Mouse (Mus musculus): ENCODE measurements at regions not wholly inside any gene's neighbourhood (a gene's known extent, or its start where the extent isn't known, plus 50 kb on each side); places are given as distances from the start of the nearest gene placed in this dataset.

- H3K9ac ChIP-seq = no peak overlapping the region
- 22% methylated on average over 3 of the region's 3 CpGs for WGBS
- no peak overlapping the region for H3K4me2 ChIP-seq
- no peak overlapping the region for H3K4me3 ChIP-seq
- H3K9me3 ChIP-seq = no peaks in the 10 kb centered on the region
- no peaks in the 10 kb centered on the region for H3K4me1 ChIP-seq (replicated peaks)
- ATAC-seq (ENCODE audit: low FRiP score, low read depth) = no peak
- no peaks in the 10 kb centered on the region for H3K27me3 ChIP-seq
- H3K36me3 ChIP-seq = no peaks in the 10 kb centered on the region
- no peak overlapping the region for H3K27ac ChIP-seq (replicated peaks)
Measured at GRCm38 (mm10) chr8:56682564-56682963, 131.7 kb downstream of the Fbxo8 start.

GRCm38 (mm10) chr8:56684352-56684751 is 133.5 kb downstream of the Fbxo8 start:
- H3K4me3 ChIP-seq = no peak overlapping the region
- H3K27ac ChIP-seq (replicated peaks) = no peak overlapping the region
- H3K9me3 ChIP-seq = no peaks in the 10 kb centered on the region
- H3K27me3 ChIP-seq = no peaks in the 10 kb centered on the region
- H3K9ac ChIP-seq = no peak overlapping the region
- H3K4me2 ChIP-seq = no peak overlapping the region
- no peaks in the 10 kb centered on the region for H3K36me3 ChIP-seq
- no peak for ATAC-seq (ENCODE audit: low FRiP score, low read depth)
- WGBS = 89% methylated on average over 7 of the region's 7 CpGs
- H3K4me1 ChIP-seq (replicated peaks) = no peaks in the 10 kb centered on the region

GRCm38 (mm10) chr8:56695436-56695835 is 144.5 kb downstream of the Fbxo8 start:
- no peak overlapping the region for H3K4me2 ChIP-seq
- ATAC-seq (ENCODE audit: low FRiP score, low read depth) = no peak
- H3K9me3 ChIP-seq = no peaks in the 10 kb centered on the region
- H3K36me3 ChIP-seq = no peaks in the 10 kb centered on the region
- WGBS = 92% methylated on average over 1 of the region's 1 CpGs
- no peak overlapping the region for H3K27ac ChIP-seq (replicated peaks)
- no peak overlapping the region for H3K4me3 ChIP-seq
- no peaks in the 10 kb centered on the region for H3K4me1 ChIP-seq (replicated peaks)
- no peaks in the 10 kb centered on the region for H3K27me3 ChIP-seq
- no peak overlapping the region for H3K9ac ChIP-seq

DNA sequence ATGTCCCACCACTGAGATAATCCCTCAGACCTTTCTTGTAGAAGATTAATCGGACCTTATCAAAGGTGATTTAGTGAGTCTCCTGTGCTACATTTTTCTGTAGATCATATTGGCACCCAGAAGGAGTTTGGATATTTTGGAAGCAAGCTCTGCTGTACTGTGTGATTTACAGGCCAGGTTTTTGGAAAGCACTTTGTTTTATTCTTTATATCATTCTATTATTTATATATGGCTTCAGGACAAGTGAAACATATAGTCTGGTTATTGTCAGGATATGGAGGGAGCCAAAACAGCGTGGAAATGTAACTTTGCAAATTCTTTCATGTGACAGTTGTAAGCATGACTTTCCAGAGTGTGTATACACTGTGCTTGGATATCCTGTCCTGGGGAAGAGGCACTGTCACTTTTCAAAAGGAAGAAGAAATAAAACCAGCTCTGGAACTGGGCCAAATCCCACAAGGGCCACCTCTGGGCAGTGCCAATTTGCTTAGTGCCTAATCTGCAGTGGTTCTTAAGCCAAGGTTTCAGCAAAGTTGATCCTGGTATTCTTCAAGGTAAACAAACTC is 149.8 kb downstream of the Fbxo8 start:
- no peaks in the 10 kb centered on the region for H3K9me3 ChIP-seq
- 96% methylated on average over 2 of the region's 2 CpGs for WGBS
- no peaks in the 10 kb centered on the region for H3K36me3 ChIP-seq
- no peak overlapping the region for H3K4me3 ChIP-seq
- no peak overlapping the region for H3K4me2 ChIP-seq
- no peaks in the 10 kb centered on the region for H3K27me3 ChIP-seq
- H3K4me1 ChIP-seq (replicated peaks) = no peaks in the 10 kb centered on the region
- no peak overlapping the region for H3K27ac ChIP-seq (replicated peaks)
- ATAC-seq (ENCODE audit: low FRiP score, low read depth) = no peak
- no peak overlapping the region for H3K9ac ChIP-seq

DNA sequence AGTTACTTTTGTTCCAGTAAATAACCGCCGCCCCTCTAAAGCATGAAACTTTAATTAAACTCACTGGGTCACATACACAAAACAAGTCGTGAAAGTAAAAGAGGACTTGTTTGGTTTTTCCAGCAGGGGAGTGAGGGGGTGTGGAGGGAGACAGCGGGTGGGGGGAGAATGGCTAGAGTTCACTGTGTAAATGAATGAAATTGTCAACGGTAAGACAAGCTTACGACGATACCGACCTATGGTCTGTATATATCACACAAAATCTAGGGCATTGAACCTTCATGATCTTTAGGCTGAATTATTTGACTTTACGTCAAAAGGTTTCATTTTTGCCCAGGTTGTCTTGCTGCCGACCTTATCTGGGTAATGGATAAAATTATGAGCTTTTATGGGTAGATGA is 155.5 kb downstream of the Fbxo8 start:
- H3K4me2 ChIP-seq = peak overlapping the region; percentile 42; the same call in 1 of the 2 replicates
- no peaks in the 10 kb centered on the region for H3K36me3 ChIP-seq
- no peaks in the 10 kb centered on the region for H3K27me3 ChIP-seq
- H3K9ac ChIP-seq = no peak overlapping the region
- no peaks in the 10 kb centered on the region for H3K9me3 ChIP-seq
- no peak overlapping the region for H3K27ac ChIP-seq (replicated peaks)
- H3K4me3 ChIP-seq = no peak overlapping the region
- no peak for ATAC-seq (ENCODE audit: low FRiP score, low read depth)
- whole genome bisulfite sequencing = 30% methylated on average over 10 of the region's 10 CpGs
- peaks cover 11% of the 10 kb centered on the region for H3K4me1 ChIP-seq (replicated peaks)

- H3K36me3 ChIP-seq = no peaks in the 10 kb centered on the region
- 0 out of 2 replicates have a peak, but pooled peaks have one; percentile 34 for ATAC-seq (ENCODE audit: low FRiP score, low read depth)
- 0 out of 2 replicates have a peak overlapping the region, but pooled peaks have one; percentile 1 for H3K4me3 ChIP-seq
- H3K4me1 ChIP-seq (replicated peaks) = peaks cover 11% of the 10 kb centered on the region
- no peaks in the 10 kb centered on the region for H3K9me3 ChIP-seq
- peak overlapping the region; percentile 42 for H3K4me2 ChIP-seq
- no peak overlapping the region for H3K27ac ChIP-seq (replicated peaks)
- no peaks in the 10 kb centered on the region for H3K27me3 ChIP-seq
- peak overlapping the region; percentile 2; the same call in 1 of the 2 replicates for H3K9ac ChIP-seq
- 14% methylated on average over 14 of the region's 14 CpGs for WGBS
Measured at GRCm38 (mm10) chr8:56706941-56707706, 156.2 kb downstream of the Fbxo8 start.

- Histone ChIP-seq H3K36me3 (no peaks in the 10 kb centered on the region), H3K27me3 (no peaks in the 10 kb centered on the region), H3K4me2 (no peak overlapping the region), H3K9ac (no peak overlapping the region), H3K4me1 (replicated peaks) (no peaks in the 10 kb centered on the region), H3K9me3 (no peaks in the 10 kb centered on the region), H3K4me3 (no peak overlapping the region), H3K27ac (replicated peaks) (no peak overlapping the region)
- no peak for ATAC-seq (ENCODE audit: low FRiP score, low read depth)
- 69% methylated on average over 1 of the region's 1 CpGs for WGBS
Measured at GRCm38 (mm10) chr8:56720001-56720400, 169.1 kb downstream of the Fbxo8 start.

GRCm38 (mm10) chr8:56722473-56723236 is 171.8 kb downstream of the Fbxo8 start:
- Histone ChIP-seq H3K9me3 (no peaks in the 10 kb centered on the region), H3K36me3 (no peaks in the 10 kb centered on the region), H3K27ac (replicated peaks) (no peak overlapping the region), H3K4me3 (no peak overlapping the region), H3K4me1 (replicated peaks) (no peaks in the 10 kb centered on the region), H3K4me2 (no peak overlapping the region), H3K9ac (no peak overlapping the region), H3K27me3 (no peaks in the 10 kb centered on the region)
- no peak for ATAC-seq (ENCODE audit: low FRiP score, low read depth)
- 73% methylated on average over 2 of the region's 2 CpGs for WGBS

DNA sequence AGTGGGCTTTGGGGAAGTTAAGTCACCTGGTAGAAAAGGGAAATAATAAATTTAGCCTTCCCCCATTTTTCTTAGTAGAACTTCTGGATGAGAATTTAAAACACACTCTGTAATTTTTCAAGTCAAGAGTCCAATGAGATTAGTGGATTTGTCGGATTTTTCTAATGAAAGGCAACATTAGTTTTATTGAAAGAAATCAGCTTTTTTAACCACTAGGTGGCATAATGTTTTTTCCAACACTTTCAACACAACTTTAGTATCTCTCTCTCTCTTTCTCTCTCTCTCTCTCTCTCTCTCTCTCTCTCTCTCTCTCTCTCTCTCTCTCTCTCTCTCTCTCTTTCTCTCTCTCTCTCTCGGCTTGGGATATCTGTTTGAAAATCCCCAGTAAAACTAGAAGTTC is 173.7 kb downstream of the Fbxo8 start:
- WGBS = 73% methylated on average over 2 of the region's 2 CpGs
- no peak for ATAC-seq (ENCODE audit: low FRiP score, low read depth)
- no peaks in the 10 kb centered on the region for H3K27me3 ChIP-seq

DNA sequence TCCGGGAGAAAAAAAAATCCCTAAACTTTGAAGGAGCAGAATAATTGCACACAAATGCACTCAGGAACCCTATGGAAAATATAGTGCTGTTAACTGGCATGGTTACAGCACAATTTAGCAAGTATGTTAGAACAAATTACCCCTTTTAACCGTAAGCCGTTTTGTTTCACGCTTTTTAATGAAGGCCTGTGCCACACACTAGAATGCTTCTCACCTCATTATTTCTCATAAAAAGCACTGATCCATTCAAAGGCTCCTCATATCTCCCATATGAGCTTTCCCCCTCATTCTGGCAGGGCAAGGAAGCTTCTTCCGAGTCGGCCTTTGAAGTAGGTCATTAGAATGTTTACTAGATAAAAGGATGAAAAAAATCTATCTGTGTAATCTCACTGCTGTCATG is 182.4 kb downstream of the Fbxo8 start:
- Histone ChIP-seq H3K36me3 (no peaks in the 10 kb centered on the region), H3K9ac (no peak overlapping the region), H3K4me2 (no peak overlapping the region), H3K4me1 (replicated peaks) (no peaks in the 10 kb centered on the region), H3K27ac (replicated peaks) (no peak overlapping the region), H3K4me3 (no peak overlapping the region), H3K27me3 (no peaks in the 10 kb centered on the region), H3K9me3 (no peaks in the 10 kb centered on the region)
- WGBS = 56% methylated on average over 6 of the region's 6 CpGs
- ATAC-seq (ENCODE audit: low FRiP score, low read depth) = no peak

More for the DNA sequence above, 173.7 kb downstream of the Fbxo8 start:
- no peak overlapping the region for H3K9ac ChIP-seq
- H3K27ac ChIP-seq (replicated peaks) = no peak overlapping the region
- H3K36me3 ChIP-seq = no peaks in the 10 kb centered on the region
- no peak overlapping the region for H3K4me3 ChIP-seq
- H3K4me2 ChIP-seq = no peak overlapping the region
- no peaks in the 10 kb centered on the region for H3K9me3 ChIP-seq
- H3K4me1 ChIP-seq (replicated peaks) = no peaks in the 10 kb centered on the region

- no peak overlapping the region for H3K4me3 ChIP-seq
- no peaks in the 10 kb centered on the region for H3K36me3 ChIP-seq
- no peaks in the 10 kb centered on the region for H3K4me1 ChIP-seq (replicated peaks)
- H3K27ac ChIP-seq (replicated peaks) = no peak overlapping the region
- WGBS = 84% methylated on average over 2 of the region's 2 CpGs
- H3K4me2 ChIP-seq = no peak overlapping the region
- no peak overlapping the region for H3K9ac ChIP-seq
- ATAC-seq (ENCODE audit: low FRiP score, low read depth) = no peak
- no peaks in the 10 kb centered on the region for H3K27me3 ChIP-seq
- H3K9me3 ChIP-seq = no peaks in the 10 kb centered on the region
Measured at GRCm38 (mm10) chr8:56735021-56735420, 184.1 kb downstream of the Fbxo8 start.

DNA sequence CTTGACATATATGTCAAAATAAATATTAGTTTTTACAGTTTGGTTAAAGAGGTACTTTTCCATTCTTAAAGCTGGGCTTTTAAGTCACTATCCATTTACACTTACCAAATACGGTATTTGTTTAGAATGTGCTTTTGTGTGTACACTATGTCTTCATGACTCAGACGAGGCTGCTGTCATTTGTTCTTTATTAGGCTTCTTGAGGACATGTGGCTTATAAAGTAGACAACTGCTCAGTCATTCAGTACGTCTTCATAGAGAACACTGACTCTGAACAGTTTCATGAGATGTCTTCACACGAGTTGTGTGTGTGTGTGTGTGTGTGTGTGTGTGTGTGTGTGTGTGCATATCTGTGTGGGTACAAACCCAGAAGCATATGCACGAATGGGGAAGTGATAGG is 216.1 kb downstream of the Fbxo8 start:
- H3K27ac ChIP-seq (replicated peaks) = no peak overlapping the region
- 80% methylated on average over 5 of the region's 5 CpGs for WGBS
- ATAC-seq (ENCODE audit: low FRiP score, low read depth) = no peak
- no peak overlapping the region for H3K9ac ChIP-seq
- H3K36me3 ChIP-seq = no peaks in the 10 kb centered on the region
- H3K4me1 ChIP-seq (replicated peaks) = no peaks in the 10 kb centered on the region
- no peaks in the 10 kb centered on the region for H3K9me3 ChIP-seq
- H3K27me3 ChIP-seq = no peaks in the 10 kb centered on the region
- H3K4me2 ChIP-seq = no peak overlapping the region
- H3K4me3 ChIP-seq = no peak overlapping the region

Measured in hindbrain, embryonic 15.5 days (tissue).